Mouse (Mus musculus): ENCODE data around the gene Des. TPM values are rescaled to one million over a fixed set of nuclear protein-coding genes. Genes with fewer than 3 reads are reported as not detected.

Gene Des
- total and polyA plus RNA-seq, 3 experiments, result 9.3 to 18.9 (median 11.7) TPM

- no peaks in the 10 kb centered on the region for H3K79me2 ChIP-seq (replicated peaks; ENCODE audit: control insufficient read depth, extremely low read depth, insufficient read depth, poor library complexity, severe bottlenecking)
- peaks cover 6 to 78% of the 10 kb centered on the region in 2 experiments for H3K36me3 ChIP-seq (replicated peaks in 1 of 2; ENCODE audit: control insufficient read depth in 1 of 2, insufficient read depth in 1 of 2, low read length in 1 of 2)
- dilution Hi-C loops (cut with MboI; ENCODE audit: extremely low pct_ligation_motif_present, extremely low pct_unique_long_range_greater_than_20kb, low sequenced_read_pairs), result no loop called here
- no peak overlapping the region for H3K9ac ChIP-seq (ENCODE audit: insufficient read depth, low read depth)
- H3K27me3 ChIP-seq (replicated peaks), result no peaks in the 10 kb centered on the region
- no peak overlapping the region for H3K4me2 ChIP-seq (ENCODE audit: insufficient read depth, low read depth, poor library complexity, severe bottlenecking)
- peaks cover 0 to under 1% of the 10 kb centered on the region in 2 experiments; a peak in 1 of 4 replicates for H3K4me1 ChIP-seq (ENCODE audit: control insufficient read depth in 1 of 2, insufficient read depth in 2 of 2)
- H3K9me3 ChIP-seq (replicated peaks; ENCODE audit: low read length), result peaks cover 3% of the 10 kb centered on the region
- no peak for DNase-seq (ENCODE audit: extremely low read depth)
- TF ChIP-seq EP300 (IDR thresholded peaks at IDR 0.05; ENCODE audit: low read length) (no peak), MEF2A (IDR thresholded peaks at IDR 0.05; ENCODE audit: borderline replicate concordance, low read depth, low read length) (no peak), POLR2AphosphoS2 (IDR thresholded peaks at IDR 0.05; ENCODE audit: low read depth, low read length) (no peak), CHD1 (IDR thresholded peaks at IDR 0.05; ENCODE audit: low read depth, low read length) (no peak), CTCF (conservative IDR thresholded peaks at IDR 0.05 in 1 of 2, IDR thresholded peaks at IDR 0.05 in 1 of 2; ENCODE audit: low read depth in 2 of 2, low read length in 2 of 2) (no peak), ZMIZ1 (IDR thresholded peaks at IDR 0.05; ENCODE audit: low read depth, low read length) (no peak), ZKSCAN1 (IDR thresholded peaks at IDR 0.05; ENCODE audit: borderline replicate concordance, low read depth, low read length) (no peak), SMC3 (IDR thresholded peaks at IDR 0.05; ENCODE audit: low read depth, low read length) (no peak), JUN (IDR thresholded peaks at IDR 0.05; ENCODE audit: insufficient read depth, low read depth, low read length) (no peak), JUND (conservative IDR thresholded peaks at IDR 0.05; ENCODE audit: low read depth, low read length) (no peak)
- in situ Hi-C loops (cut with MboI; ENCODE audit: low pct_ligation_motif_present, low pct_unique_long_range_greater_than_20kb, low sequenced_read_pairs), result no loop called here
- H3K4me3 ChIP-seq (replicated peaks in 1 of 3; ENCODE audit: low read depth in 2 of 3, low read length in 2 of 3, poor library complexity in 1 of 3), result no peak overlapping the region
- no peak overlapping the region for H3K27ac ChIP-seq (ENCODE audit: insufficient read depth, low read depth)
Measured at GRCm38 (mm10) chr1:75393139-75393538, 33.0 kb downstream of the Des start.

- no peaks in the 10 kb centered on the region for H3K79me2 ChIP-seq (replicated peaks; ENCODE audit: control insufficient read depth, extremely low read depth, insufficient read depth, poor library complexity, severe bottlenecking)
Measured at GRCm38 (mm10) chr1:75393846-75394245, 33.7 kb downstream of the Des start.

More at GRCm38 (mm10) chr1:75393846-75394245, 33.7 kb downstream of the Des start:
- DNase-seq (ENCODE audit: extremely low read depth), result no peak
- dilution Hi-C loops (cut with MboI; ENCODE audit: extremely low pct_ligation_motif_present, extremely low pct_unique_long_range_greater_than_20kb, low sequenced_read_pairs), result no loop called here
- H3K36me3 ChIP-seq (replicated peaks in 1 of 2; ENCODE audit: control insufficient read depth in 1 of 2, insufficient read depth in 1 of 2, low read length in 1 of 2), result peaks cover 0 to 71% of the 10 kb centered on the region in 2 experiments
- no peaks in the 10 kb centered on the region for H3K27me3 ChIP-seq (replicated peaks)
- no peak overlapping the region for H3K4me2 ChIP-seq (ENCODE audit: insufficient read depth, low read depth, poor library complexity, severe bottlenecking)
- no peak overlapping the region for H3K27ac ChIP-seq (ENCODE audit: insufficient read depth, low read depth)
- no peak for TF ChIP-seq BHLHE40 (IDR thresholded peaks at IDR 0.05; ENCODE audit: low read depth, low read length)
- no peak for TF ChIP-seq RCOR1 (conservative IDR thresholded peaks at IDR 0.05; ENCODE audit: low read depth, low read length)
- TF ChIP-seq EP300 (IDR thresholded peaks at IDR 0.05; ENCODE audit: low read length), result no peak
- no peak for TF ChIP-seq IRF4 (IDR thresholded peaks at IDR 0.05; ENCODE audit: low read depth, low read length)
- no peak for TF ChIP-seq CHD2 (IDR thresholded peaks at IDR 0.05; ENCODE audit: low read length)
- TF ChIP-seq POLR2A (IDR thresholded peaks at IDR 0.05; ENCODE audit: low read depth, low read length), result no peak
- no peak for TF ChIP-seq CHD1 (IDR thresholded peaks at IDR 0.05; ENCODE audit: low read depth, low read length)
- no peak for TF ChIP-seq ETS1 (conservative IDR thresholded peaks at IDR 0.05; ENCODE audit: low read depth, low read length)
- TF ChIP-seq MAFK (IDR thresholded peaks at IDR 0.05; ENCODE audit: insufficient replicate concordance, low read length), result no peak
- TF ChIP-seq TCF12 (IDR thresholded peaks at IDR 0.05; ENCODE audit: low read depth, low read length), result no peak
- TF ChIP-seq CTCF (conservative IDR thresholded peaks at IDR 0.05 in 1 of 2, IDR thresholded peaks at IDR 0.05 in 1 of 2; ENCODE audit: low read depth in 2 of 2, low read length in 2 of 2), result no peak
- no peak for TF ChIP-seq NELFE (IDR thresholded peaks at IDR 0.05; ENCODE audit: low read depth, low read length)
- TF ChIP-seq MEF2A (IDR thresholded peaks at IDR 0.05; ENCODE audit: borderline replicate concordance, low read depth, low read length), result no peak
- no peak for TF ChIP-seq MAZ (IDR thresholded peaks at IDR 0.05; ENCODE audit: low read depth, low read length)
- peaks cover 1 to 8% of the 10 kb centered on the region in 2 experiments for H3K4me1 ChIP-seq (ENCODE audit: control insufficient read depth in 1 of 2, insufficient read depth in 2 of 2)
- no peak overlapping the region for H3K9ac ChIP-seq (ENCODE audit: insufficient read depth, low read depth)
- H3K9me3 ChIP-seq (replicated peaks; ENCODE audit: low read length), result no peaks in the 10 kb centered on the region
- no peak overlapping the region for H3K4me3 ChIP-seq (replicated peaks in 1 of 3; ENCODE audit: low read depth in 2 of 3, low read length in 2 of 3, poor library complexity in 1 of 3)
- in situ Hi-C loops (cut with MboI; ENCODE audit: low pct_ligation_motif_present, low pct_unique_long_range_greater_than_20kb, low sequenced_read_pairs), result no loop called here

Measured in CH12.LX (cell line).